ENCODE assay signal across 8 mouse cellular contexts in genomic region chr9:41582171-41582570, GRCm38 (mm10).
DNase-seq lines count a peak whose midpoint lies in the region; ATAC-seq and TF ChIP-seq lines count a peak whose summit lies in the region.

No protein-coding gene starts in this region.

- H3K36me3 ChIP-seq in hindbrain, embryonic 10.5 days: peaks cover 16% of the 10 kb centered on the region
- H3K36me3 ChIP-seq in midbrain, embryonic 15.5 days (replicated peaks): no peaks in the 10 kb centered on the region

- 55% methylated on average over 8 of the region's 8 CpGs for WGBS in hindbrain, embryonic 10.5 days
- 5% methylated on average over 8 of the region's 8 CpGs for WGBS in midbrain, embryonic 15.5 days

- H3K4me1 ChIP-seq in cortical plate, adult 2 months (ENCODE audit: control insufficient read depth, insufficient read depth, low read length): peaks cover 7% of the 10 kb centered on the region
- peaks cover 59% of the 10 kb centered on the region for H3K4me1 ChIP-seq in hindbrain, embryonic 10.5 days (replicated peaks)
- peaks cover 10% of the 10 kb centered on the region for H3K4me1 ChIP-seq in midbrain, embryonic 15.5 days

- no peak for TF ChIP-seq POLR2A in cortical plate, adult 2 months (IDR thresholded peaks at IDR 0.05; ENCODE audit: extremely low read depth, insufficient read depth, low read length)

- TF ChIP-seq CTCF in cortical plate, adult 2 months (IDR thresholded peaks at IDR 0.05; ENCODE audit: extremely low read depth, insufficient read depth, low read length): no peak

- ATAC-seq in midbrain, embryonic 15.5 days (replicated peaks): no peak
- ATAC-seq in megakaryocyte, adult 5-6 weeks (ENCODE audit: poor library complexity, severe bottlenecking): no peak

- H3K9me3 ChIP-seq in hindbrain, embryonic 10.5 days: no peaks in the 10 kb centered on the region
- no peaks in the 10 kb centered on the region for H3K9me3 ChIP-seq in midbrain, embryonic 15.5 days

- peak overlapping the region; percentile 99 for H3K4me3 ChIP-seq in cortical plate, adult 2 months (ENCODE audit: insufficient read depth, low read length)
- peak overlapping the region; percentile 73 for H3K4me3 ChIP-seq in hindbrain, embryonic 10.5 days
- H3K4me3 ChIP-seq in midbrain, embryonic 15.5 days: peak overlapping the region; percentile 55

- H3K27me3 ChIP-seq in hindbrain, embryonic 10.5 days (ENCODE audit: insufficient read depth, poor library complexity, severe bottlenecking): no peaks in the 10 kb centered on the region; the same call in 1 of the 2 replicates
- H3K27me3 ChIP-seq in midbrain, embryonic 15.5 days (replicated peaks): no peaks in the 10 kb centered on the region

- peak overlapping the region; percentile 89 for H3K9ac ChIP-seq in midbrain, embryonic 15.5 days

- peak; percentile 6 for DNase-seq in kidney, adult 18-20 months
- no peak for DNase-seq in kidney, adult 9 months
- peak; percentile 30 for DNase-seq in hindbrain, embryonic 10.5 days (ENCODE audit: low spot score)
- no peak for DNase-seq in layer of hippocampus, adult 9-10 months (ENCODE audit: low spot score)
- no peak for DNase-seq in layer of hippocampus, adult 8-10 months (ENCODE audit: low spot score in 2 of 2)

- H3K4me2 ChIP-seq in midbrain, embryonic 15.5 days: peak overlapping the region; percentile 33

- peak overlapping the region; percentile 51 for H3K27ac ChIP-seq in cortical plate, adult 2 months (ENCODE audit: insufficient read depth, low read length)
- peak overlapping the region; percentile 94 for H3K27ac ChIP-seq in hindbrain, embryonic 10.5 days
- peak overlapping the region; percentile 98 for H3K27ac ChIP-seq in midbrain, embryonic 15.5 days

Comparison
In these comparisons a context has a peak if more than half of its experiments do, and no peak if none do; other contexts are left out.
1. DNase-seq: peak in kidney, adult 18-20 months (single experiment) and hindbrain, embryonic 10.5 days (single experiment); none in kidney, adult 9 months (single experiment), layer of hippocampus, adult 9-10 months (single experiment) and layer of hippocampus, adult 8-10 months (0 of 2).
2. Peak in every context shown above with its lines, with median percentiles within 50 percentile points of each other: H3K27ac ChIP-seq and H3K4me3 ChIP-seq.